Mouse (Mus musculus) ovary, adult 10 weeks (tissue): Measurements from ENCODE around the gene Vmn1r165. TPM values are rescaled to one million over a fixed set of nuclear protein-coding genes. Genes with fewer than 3 reads are reported as not detected.

Source experiments
- polyA plus RNA-seq: library from polyadenylated mRNA; stranded (reverse); fragments of 350-450 nt; fragmentation: Illumina TruSeq; extraction: RNeasy Lipid Tissue Mini Kit (QIAGEN cat#74804); gene quantifications from one replicate; pipeline ENCODE4 v1.2.3, GENCODE M21; 2014

The Vmn1r165 gene
- not detected for polyA plus RNA-seq

GRCm38 (mm10) chr7:23217032-23217431 is at the start of gene Vmn1r165:
Vmn1r165 (plus strand) TSS chr7:23217332.

DNA sequence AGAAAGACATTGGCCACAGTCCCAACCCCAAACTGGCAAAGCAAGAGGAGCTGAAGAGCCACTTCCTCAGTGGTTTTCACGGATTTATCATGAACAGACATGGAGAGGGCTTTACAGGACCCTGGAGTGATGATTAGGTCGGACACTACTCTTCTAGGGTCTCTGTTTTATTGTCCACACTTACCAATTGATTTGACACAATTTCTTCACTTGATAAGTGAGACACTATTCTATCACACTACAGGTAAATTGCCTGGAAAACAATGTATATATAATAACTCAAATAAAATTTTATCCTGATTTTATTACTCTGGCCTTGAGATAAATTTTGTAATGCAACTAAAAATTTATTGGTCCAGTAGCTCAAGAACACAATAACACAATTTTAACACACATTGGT is 34.5 kb downstream of the Vmn1r165 start, which contains the start of gene Vmn1r166:
Vmn1r166 (minus strand) TSS at position 101 of the 400 bp plus-strand sequence.

Other genes with a start within 250 kb of the Vmn1r165 start
- gene Gm4214, start 232.7 kb upstream of the Vmn1r165 start, polyA plus RNA-seq, result not detected
- not detected for gene Gm4216, start 197.4 kb upstream of the Vmn1r165 start, polyA plus RNA-seq
- gene Vmn1r163, start 161.8 kb upstream of the Vmn1r165 start, polyA plus RNA-seq, result not detected
- not detected for gene Gm8720, start 149.9 kb upstream of the Vmn1r165 start, polyA plus RNA-seq
- gene Gm10662, start 72.9 kb upstream of the Vmn1r165 start, polyA plus RNA-seq, result not detected
- gene Vmn1r166, start 34.4 kb downstream of the Vmn1r165 start, polyA plus RNA-seq, result not detected
- not detected for gene Gm6902, start 61.6 kb downstream of the Vmn1r165 start, polyA plus RNA-seq
- 9.6 TPM for gene Nlrp4e, start 83.9 kb downstream of the Vmn1r165 start, polyA plus RNA-seq
- 52.9 TPM for gene Nlrp5, start 168.6 kb downstream of the Vmn1r165 start, polyA plus RNA-seq